Mouse (Mus musculus) B cell, adult 67 days (primary cell): ENCODE results near the gene Olfr320. TPM values are rescaled to one million over a fixed set of nuclear protein-coding genes. Genes with fewer than 3 reads are reported as not detected.

Source experiments
- total RNA-seq, 2 experiments: library from RNA; stranded (reverse); gene quantifications; 4 replicates each; pipeline ENCODE4 v1.2.4; 2023

Olfr320 gene
- not detected for total RNA-seq

DNA sequence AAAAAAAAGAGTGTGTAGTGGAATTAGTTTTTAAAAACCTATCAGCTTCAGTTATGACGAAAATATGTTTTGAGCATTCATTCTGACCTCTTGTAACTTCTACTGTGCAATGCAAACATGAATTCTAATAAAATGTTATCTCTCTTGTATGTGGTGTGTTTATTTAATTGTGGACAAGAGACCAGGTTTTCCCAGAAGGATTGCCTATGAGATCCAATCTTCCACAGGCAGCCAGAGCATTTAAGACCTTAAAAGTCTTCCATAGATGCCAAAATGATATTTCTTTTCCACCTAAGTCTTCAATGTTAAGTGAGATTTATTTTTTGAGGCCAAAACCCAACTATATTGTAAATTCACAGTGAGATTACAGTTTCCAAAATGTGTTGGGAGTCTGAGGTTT lies at the start of gene Olfr320:
Olfr320 (plus strand) TSS at position 301 of the 400 bp plus-strand sequence.

DNA sequence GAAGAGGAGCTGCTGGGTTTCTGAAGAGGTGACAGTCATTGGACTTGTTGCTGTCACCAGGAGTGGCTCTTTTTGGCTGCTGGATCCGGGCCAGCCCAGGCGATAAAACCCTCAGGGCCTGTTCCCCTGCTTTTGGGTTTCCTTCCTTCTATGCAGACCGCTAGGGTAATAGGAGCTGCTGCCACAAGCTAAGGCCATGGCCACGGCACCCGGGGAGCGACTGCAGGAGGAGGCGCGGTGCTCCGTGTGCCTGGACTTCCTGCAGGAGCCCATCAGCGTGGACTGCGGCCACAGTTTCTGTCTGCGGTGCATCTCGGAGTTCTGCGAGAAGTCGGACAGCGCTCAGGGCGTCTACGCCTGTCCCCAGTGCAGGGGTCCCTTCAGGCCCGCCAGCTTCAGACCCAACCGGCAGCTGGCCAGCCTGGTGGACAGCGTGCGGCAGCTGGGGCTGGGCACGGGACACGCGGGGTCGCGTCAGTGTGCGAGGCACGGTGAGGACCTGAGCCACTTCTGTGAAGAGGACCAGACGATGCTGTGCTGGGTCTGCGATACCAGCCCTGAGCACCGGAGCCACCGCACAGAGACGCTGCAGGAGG lies 40.5 kb upstream of the Olfr320 start, which contains the start of gene Trim58:
Trim58 (plus strand) TSS at position 194 of the 596 bp plus-strand sequence.

DNA sequence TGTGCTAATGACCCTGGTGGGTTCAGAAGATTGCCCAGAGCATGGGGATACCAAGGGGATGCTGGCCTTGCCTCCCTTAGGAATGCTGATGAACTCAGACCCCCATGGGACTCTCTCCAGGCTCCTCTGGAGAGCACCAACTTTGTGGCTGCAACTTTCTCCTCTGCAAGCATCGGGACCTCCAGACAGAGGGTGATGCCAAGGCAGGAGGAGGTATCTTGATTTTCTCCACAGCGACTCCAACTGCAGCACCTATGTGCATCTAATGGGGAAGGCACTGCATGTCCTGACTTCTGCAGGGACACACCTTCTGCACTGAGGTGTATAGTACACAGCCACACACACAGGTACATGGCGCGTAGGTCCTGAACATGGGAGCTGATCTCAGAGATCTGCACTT lies 22.3 kb upstream of the Olfr320 start, which contains the start of gene Olfr322:
Olfr322 (plus strand) TSS at position 187 of the 400 bp plus-strand sequence.

DNA sequence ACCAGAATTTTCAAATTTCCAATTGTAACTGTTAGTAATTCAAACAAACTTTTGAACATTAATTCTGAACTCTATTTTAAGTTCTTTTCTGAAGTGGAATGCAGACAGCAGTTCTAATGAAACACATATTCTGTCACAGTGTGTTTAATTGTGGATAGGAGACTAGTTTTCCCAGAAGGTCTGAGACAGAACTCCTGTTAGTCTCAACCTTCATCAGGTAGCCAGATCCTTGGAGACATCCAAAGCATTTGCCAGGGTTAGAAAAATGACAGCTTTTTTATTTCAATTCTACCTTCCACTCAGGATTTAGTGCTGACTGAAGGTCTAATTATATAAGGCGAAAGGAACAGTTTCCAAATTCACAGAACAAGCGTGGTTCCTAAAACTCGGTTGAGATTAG lies 18.0 kb downstream of the Olfr320 start, which contains the start of gene Olfr319:
Olfr319 (plus strand) TSS at position 301 of the 400 bp plus-strand sequence.

DNA sequence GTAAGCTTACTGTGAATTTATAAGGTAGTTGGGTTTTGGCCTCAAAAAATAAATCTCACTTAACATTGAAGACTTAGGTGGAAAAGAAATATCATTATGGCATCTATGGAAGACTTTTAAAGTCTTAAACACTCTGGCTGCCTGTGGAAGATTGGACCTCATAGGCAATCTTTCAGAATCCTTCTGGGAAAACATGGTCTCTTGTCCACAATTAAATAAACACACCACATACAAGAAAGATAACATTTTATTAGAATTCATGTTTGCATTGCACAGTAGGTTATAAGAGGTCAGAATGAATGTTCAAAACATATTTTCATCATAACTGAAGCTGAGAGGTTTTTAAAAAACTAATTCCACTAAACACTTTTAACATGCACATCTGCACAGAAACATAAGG lies 43.0 kb downstream of the Olfr320 start, which contains the start of gene Olfr318:
Olfr318 (minus strand) TSS at position 101 of the 400 bp plus-strand sequence.

Other genes starting within 250 kb of the Olfr320 start
- gene Gm12253, start 248.5 kb upstream of the Olfr320 start, total RNA-seq, result not detected
- not detected for gene Lypd9, start 228.2 kb upstream of the Olfr320 start, total RNA-seq
- not detected for gene Olfr30, start 218.8 kb upstream of the Olfr320 start, total RNA-seq
- not detected for gene Olfr332, start 188.5 kb upstream of the Olfr320 start, total RNA-seq
- not detected for gene Olfr331, start 178.5 kb upstream of the Olfr320 start, total RNA-seq
- not detected for gene Olfr330, start 146.3 kb upstream of the Olfr320 start, total RNA-seq
- not detected for gene Olfr329-ps, start 134.7 kb upstream of the Olfr320 start, total RNA-seq
- gene Olfr328, start 125.5 kb upstream of the Olfr320 start, total RNA-seq, result not detected
- not detected for gene Olfr224, start 110.5 kb upstream of the Olfr320 start, total RNA-seq
- gene Olfr325, start 103.4 kb upstream of the Olfr320 start, total RNA-seq, result not detected
- gene Olfr324, start 86.0 kb upstream of the Olfr320 start, total RNA-seq, result not detected
- not detected for gene 2210407C18Rik, start 65.0 kb upstream of the Olfr320 start, total RNA-seq
- not detected for gene Olfr323, start 50.6 kb upstream of the Olfr320 start, total RNA-seq
- not detected for gene Trim58, start 40.6 kb upstream of the Olfr320 start, total RNA-seq
- gene Olfr322, start 22.3 kb upstream of the Olfr320 start, total RNA-seq, result not detected
- gene Olfr319, start 18.1 kb downstream of the Olfr320 start, total RNA-seq, result not detected
- gene Olfr318, start 42.9 kb downstream of the Olfr320 start, total RNA-seq, result under 1 TPM; 0.67 to 0.86 TPM
- gene Olfr317, start 58.1 kb downstream of the Olfr320 start, total RNA-seq, result not detected
- not detected for gene Olfr316, start 71.6 kb downstream of the Olfr320 start, total RNA-seq
- gene Olfr315, start 92.1 kb downstream of the Olfr320 start, total RNA-seq, result not detected
- not detected for gene Olfr314, start 101.9 kb downstream of the Olfr320 start, total RNA-seq
- not detected for gene Fam183b, start 120.9 kb downstream of the Olfr320 start, total RNA-seq
- not detected for gene Olfr313, start 133.9 kb downstream of the Olfr320 start, total RNA-seq
- not detected for gene Olfr312, start 148.1 kb downstream of the Olfr320 start, total RNA-seq
- not detected for gene Olfr311, start 158.2 kb downstream of the Olfr320 start, total RNA-seq
- 10 to 100 TPM in 1 of 2 experiments, 1 to 10 TPM in 1; 5.7 to 14.9 TPM for gene Gm12258, start 166.1 kb downstream of the Olfr320 start, total RNA-seq
- 10 to 100 TPM in 1 of 2 experiments, 1 to 10 TPM in 1; 8.1 to 10.5 TPM for gene 2810021J22Rik, start 186.1 kb downstream of the Olfr320 start, total RNA-seq
- gene Zfp39, start 223.1 kb downstream of the Olfr320 start, total RNA-seq, result 10 to 100 TPM; 14.8 to 18.2 TPM
- gene Btnl10, start 236.8 kb downstream of the Olfr320 start, total RNA-seq, result not detected